Mouse (Mus musculus): Measurements from ENCODE around the gene Sox2. TPM values are rescaled to one million over a fixed set of nuclear protein-coding genes. Genes with fewer than 3 reads are reported as not detected.
A peak's percentile ranks its signal among the peaks of the same experiment; 100 is the strongest.

Sox2 gene
- 0.03 TPM in 1 of 2 replicates, not detected in the other for polyA plus RNA-seq (2012; rRNA removed)

GRCm38 (mm10) chr3:34649726-34650620, at the start of gene Sox2:
TSS of gene Sox2 (plus strand) at chr3:34650405.
- H3K4me3 ChIP-seq (ENCODE audit: insufficient read depth, low read depth, low read length), result no peak within 1 kb of the TSS

GRCm38 (mm10) chr3:34601116-34601515, 49.1 kb upstream of the Sox2 start:
- no peak overlapping the region for H3K27ac ChIP-seq (ENCODE audit: insufficient read depth, low read depth, low read length)
- no peaks in the 10 kb centered on the region for H3K27me3 ChIP-seq (replicated peaks; ENCODE audit: control insufficient read depth, insufficient read depth, low read length)
- WGBS, result 75% methylated on average over 2 of the region's 2 CpGs
- H3K4me1 ChIP-seq (ENCODE audit: control insufficient read depth, insufficient read depth, low read length), result no peaks in the 10 kb centered on the region
- no peaks in the 10 kb centered on the region for H3K36me3 ChIP-seq (ENCODE audit: control insufficient read depth, insufficient read depth, low read length)
- DNase-seq, result no peak
- H3K4me3 ChIP-seq (ENCODE audit: insufficient read depth, low read depth, low read length), result no peak overlapping the region
- no peak for TF ChIP-seq POLR2A (IDR thresholded peaks at IDR 0.05; ENCODE audit: low read depth, low read length)
- no peak for TF ChIP-seq CTCF (conservative IDR thresholded peaks at IDR 0.05; ENCODE audit: insufficient read depth, insufficient read length, low read depth, low read length)

More at GRCm38 (mm10) chr3:34649726-34650620, at the start of gene Sox2:
- peak; percentile 77 for DNase-seq
- Histone ChIP-seq H3K36me3 (ENCODE audit: control insufficient read depth, insufficient read depth, low read length) (no peaks in the 10 kb centered on the region), H3K4me1 (ENCODE audit: control insufficient read depth, insufficient read depth, low read length) (no peaks in the 10 kb centered on the region), H3K27ac (ENCODE audit: insufficient read depth, low read depth, low read length) (no peak within 1 kb of the TSS), H3K27me3 (replicated peaks; ENCODE audit: control insufficient read depth, insufficient read depth, low read length) (peaks cover 20% of the 10 kb centered on the region)
- WGBS, result under 1% methylated on average over 86 of the region's 86 CpGs
- TF ChIP-seq POLR2A (IDR thresholded peaks at IDR 0.05; ENCODE audit: low read depth, low read length) (no peak), CTCF (conservative IDR thresholded peaks at IDR 0.05; ENCODE audit: insufficient read depth, insufficient read length, low read depth, low read length) (no peak)

GRCm38 (mm10) chr3:34614107-34614506, 36.1 kb upstream of the Sox2 start:
- WGBS, result 82% methylated on average over 7 of the region's 7 CpGs
- TF ChIP-seq POLR2A (IDR thresholded peaks at IDR 0.05; ENCODE audit: low read depth, low read length) (no peak), CTCF (conservative IDR thresholded peaks at IDR 0.05; ENCODE audit: insufficient read depth, insufficient read length, low read depth, low read length) (no peak)
- Histone ChIP-seq H3K27me3 (replicated peaks; ENCODE audit: control insufficient read depth, insufficient read depth, low read length) (peaks cover 2% of the 10 kb centered on the region; the same call in 1 of the 2 replicates), H3K27ac (ENCODE audit: insufficient read depth, low read depth, low read length) (no peak overlapping the region), H3K36me3 (ENCODE audit: control insufficient read depth, insufficient read depth, low read length) (no peaks in the 10 kb centered on the region), H3K4me3 (ENCODE audit: insufficient read depth, low read depth, low read length) (no peak overlapping the region), H3K4me1 (ENCODE audit: control insufficient read depth, insufficient read depth, low read length) (no peaks in the 10 kb centered on the region)
- no peak for DNase-seq

- H3K27ac ChIP-seq (ENCODE audit: insufficient read depth, low read depth, low read length), result no peak overlapping the region
- WGBS, result 72% methylated on average over 15 of the region's 15 CpGs
- H3K36me3 ChIP-seq (ENCODE audit: control insufficient read depth, insufficient read depth, low read length), result no peaks in the 10 kb centered on the region
- no peaks in the 10 kb centered on the region for H3K4me1 ChIP-seq (ENCODE audit: control insufficient read depth, insufficient read depth, low read length)
- DNase-seq, result no peak
- H3K27me3 ChIP-seq (replicated peaks; ENCODE audit: control insufficient read depth, insufficient read depth, low read length), result peaks cover 2% of the 10 kb centered on the region; the same call in 1 of the 2 replicates
- H3K4me3 ChIP-seq (ENCODE audit: insufficient read depth, low read depth, low read length), result no peak overlapping the region
- TF ChIP-seq POLR2A (IDR thresholded peaks at IDR 0.05; ENCODE audit: low read depth, low read length), result no peak
- TF ChIP-seq CTCF (conservative IDR thresholded peaks at IDR 0.05; ENCODE audit: insufficient read depth, insufficient read length, low read depth, low read length), result no peak
Measured at GRCm38 (mm10) chr3:34615526-34615925, 34.7 kb upstream of the Sox2 start.

GRCm38 (mm10) chr3:34618934-34619333, 31.3 kb upstream of the Sox2 start:
- Histone ChIP-seq H3K36me3 (ENCODE audit: control insufficient read depth, insufficient read depth, low read length) (no peaks in the 10 kb centered on the region), H3K4me3 (ENCODE audit: insufficient read depth, low read depth, low read length) (no peak overlapping the region), H3K27me3 (replicated peaks; ENCODE audit: control insufficient read depth, insufficient read depth, low read length) (peaks cover 2% of the 10 kb centered on the region; the same call in 1 of the 2 replicates), H3K4me1 (ENCODE audit: control insufficient read depth, insufficient read depth, low read length) (no peaks in the 10 kb centered on the region), H3K27ac (ENCODE audit: insufficient read depth, low read depth, low read length) (no peak overlapping the region)
- TF ChIP-seq CTCF (conservative IDR thresholded peaks at IDR 0.05; ENCODE audit: insufficient read depth, insufficient read length, low read depth, low read length), result no peak
- TF ChIP-seq POLR2A (IDR thresholded peaks at IDR 0.05; ENCODE audit: low read depth, low read length), result no peak
- 79% methylated on average over 7 of the region's 7 CpGs for WGBS
- DNase-seq, result no peak

GRCm38 (mm10) chr3:34620121-34620520, 30.1 kb upstream of the Sox2 start:
- DNase-seq, result no peak
- H3K36me3 ChIP-seq (ENCODE audit: control insufficient read depth, insufficient read depth, low read length), result no peaks in the 10 kb centered on the region
- no peak overlapping the region for H3K27ac ChIP-seq (ENCODE audit: insufficient read depth, low read depth, low read length)
- no peaks in the 10 kb centered on the region for H3K27me3 ChIP-seq (replicated peaks; ENCODE audit: control insufficient read depth, insufficient read depth, low read length)
- WGBS, result 81% methylated on average over 4 of the region's 4 CpGs
- no peak overlapping the region for H3K4me3 ChIP-seq (ENCODE audit: insufficient read depth, low read depth, low read length)
- no peak for TF ChIP-seq POLR2A (IDR thresholded peaks at IDR 0.05; ENCODE audit: low read depth, low read length)
- TF ChIP-seq CTCF (conservative IDR thresholded peaks at IDR 0.05; ENCODE audit: insufficient read depth, insufficient read length, low read depth, low read length), result no peak
- no peaks in the 10 kb centered on the region for H3K4me1 ChIP-seq (ENCODE audit: control insufficient read depth, insufficient read depth, low read length)

GRCm38 (mm10) chr3:34624721-34625270, 25.4 kb upstream of the Sox2 start:
- Histone ChIP-seq H3K27ac (ENCODE audit: insufficient read depth, low read depth, low read length) (no peak overlapping the region), H3K36me3 (ENCODE audit: control insufficient read depth, insufficient read depth, low read length) (no peaks in the 10 kb centered on the region), H3K27me3 (replicated peaks; ENCODE audit: control insufficient read depth, insufficient read depth, low read length) (no peaks in the 10 kb centered on the region), H3K4me3 (ENCODE audit: insufficient read depth, low read depth, low read length) (no peak overlapping the region), H3K4me1 (ENCODE audit: control insufficient read depth, insufficient read depth, low read length) (no peaks in the 10 kb centered on the region)
- WGBS, result 82% methylated on average over 16 of the region's 16 CpGs
- TF ChIP-seq POLR2A (IDR thresholded peaks at IDR 0.05; ENCODE audit: low read depth, low read length) (no peak), CTCF (conservative IDR thresholded peaks at IDR 0.05; ENCODE audit: insufficient read depth, insufficient read length, low read depth, low read length) (no peak)
- no peak for DNase-seq

All from kidney, adult 2 months (tissue).